Mouse (Mus musculus) CD8-positive naive resting alpha-beta T cell, adult 2 months (primary cell): ENCODE measurements around the gene Prom1.

ENCODE experiments used
- DNase-seq, 2 experiments: peaks; one replicate each; pipeline ENCODE4 v3.0.0; 2022; ENCODE audit warnings: low read depth in 2 of 2, low spot score in 2 of 2

Prom1 gene

DNA sequence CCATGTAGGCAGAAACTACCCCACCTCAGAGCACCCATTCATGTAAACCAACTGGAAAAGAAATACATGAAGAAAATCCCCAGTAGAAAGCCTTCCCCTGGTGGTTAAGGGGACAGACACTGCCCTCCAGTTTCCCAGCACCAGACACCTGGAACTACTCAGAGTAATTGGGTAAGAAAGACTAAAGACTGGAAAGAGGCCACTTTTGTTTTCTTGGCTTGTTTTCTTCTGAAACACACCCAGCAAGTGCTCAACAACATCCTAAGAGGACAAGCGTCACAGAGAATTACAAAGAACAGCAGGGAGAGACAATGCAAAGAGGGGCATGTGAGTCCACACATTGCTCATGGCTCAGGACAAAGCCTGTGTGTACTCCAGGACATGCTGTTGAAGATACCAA is 20.7 kb downstream of the Prom1 start:
- DNase-seq, result no peak

DNA sequence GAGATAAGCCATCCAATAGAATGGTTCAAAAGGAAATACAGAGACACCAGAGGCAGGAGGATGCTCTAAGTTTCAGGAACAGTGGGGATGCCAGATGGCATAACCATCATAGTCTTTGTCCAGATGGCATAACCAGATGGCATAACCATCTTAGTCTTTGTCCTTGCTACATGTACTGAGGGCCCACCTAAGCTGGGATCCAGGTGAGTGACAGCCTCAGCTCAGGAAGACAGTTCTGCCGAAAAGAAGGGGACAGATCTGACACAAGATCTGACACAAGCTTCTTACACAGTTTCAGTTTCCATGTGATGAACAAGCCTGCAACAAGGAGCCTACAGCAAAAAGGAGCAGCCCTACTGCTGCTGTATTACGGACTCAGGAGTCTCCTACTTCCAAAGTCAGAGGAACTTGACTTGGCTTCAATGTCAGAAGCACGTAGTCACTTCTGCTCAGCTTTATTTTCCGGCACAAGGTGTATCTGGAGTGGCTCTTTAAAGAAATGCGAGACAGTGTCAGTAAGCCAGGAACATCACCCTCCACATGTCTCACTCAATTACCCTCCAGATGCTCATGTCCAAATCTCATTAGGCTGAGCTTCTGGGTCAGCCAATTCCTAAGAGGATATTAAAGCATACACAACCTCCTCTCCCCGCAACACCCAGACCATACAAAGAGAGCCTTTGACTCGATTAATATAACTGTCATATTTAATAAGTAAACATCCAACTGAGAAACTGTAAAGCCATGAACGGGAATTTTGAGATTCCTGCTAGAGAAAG is 21.4 kb downstream of the Prom1 start:
- DNase-seq, result no peak

DNA sequence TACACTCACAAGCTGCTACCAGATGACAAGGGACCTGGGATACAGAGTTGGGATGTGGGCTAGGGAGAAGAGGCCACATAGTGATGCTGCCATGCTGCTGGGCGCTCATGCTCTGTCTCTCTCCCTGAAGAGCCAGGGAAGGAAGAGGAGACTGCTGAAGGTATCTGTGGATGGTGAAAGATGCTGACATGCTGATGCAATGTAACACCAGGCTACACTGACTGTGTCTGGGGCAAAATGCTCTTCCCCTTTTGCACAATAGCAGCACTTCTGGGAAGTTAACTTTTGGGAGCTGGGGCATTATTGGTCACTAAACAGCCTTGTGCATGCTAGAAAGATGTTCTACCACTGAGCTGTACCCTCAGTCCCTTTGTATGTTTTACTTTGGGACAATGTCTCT is 26.4 kb downstream of the Prom1 start:
- no peak for DNase-seq

DNA sequence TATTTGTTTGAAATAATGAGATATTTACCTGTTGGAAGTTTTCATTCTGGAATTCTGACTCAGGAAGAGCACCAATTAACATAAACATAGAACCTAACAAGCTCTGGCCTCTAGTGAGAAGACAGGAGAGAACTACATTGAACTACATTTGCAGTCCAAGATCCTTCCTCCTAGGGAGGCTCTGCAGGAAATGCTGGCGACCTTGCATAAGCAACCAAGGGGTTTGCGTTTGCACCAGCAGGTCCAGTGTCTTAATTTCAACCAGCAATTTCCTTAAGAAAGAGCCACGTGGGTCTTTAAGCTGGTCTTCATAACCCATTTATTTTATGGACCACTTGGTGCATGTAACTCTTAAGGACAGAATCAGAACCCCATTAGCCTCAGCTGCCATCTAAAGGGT is 28.2 kb downstream of the Prom1 start:
- DNase-seq, result no peak

DNA sequence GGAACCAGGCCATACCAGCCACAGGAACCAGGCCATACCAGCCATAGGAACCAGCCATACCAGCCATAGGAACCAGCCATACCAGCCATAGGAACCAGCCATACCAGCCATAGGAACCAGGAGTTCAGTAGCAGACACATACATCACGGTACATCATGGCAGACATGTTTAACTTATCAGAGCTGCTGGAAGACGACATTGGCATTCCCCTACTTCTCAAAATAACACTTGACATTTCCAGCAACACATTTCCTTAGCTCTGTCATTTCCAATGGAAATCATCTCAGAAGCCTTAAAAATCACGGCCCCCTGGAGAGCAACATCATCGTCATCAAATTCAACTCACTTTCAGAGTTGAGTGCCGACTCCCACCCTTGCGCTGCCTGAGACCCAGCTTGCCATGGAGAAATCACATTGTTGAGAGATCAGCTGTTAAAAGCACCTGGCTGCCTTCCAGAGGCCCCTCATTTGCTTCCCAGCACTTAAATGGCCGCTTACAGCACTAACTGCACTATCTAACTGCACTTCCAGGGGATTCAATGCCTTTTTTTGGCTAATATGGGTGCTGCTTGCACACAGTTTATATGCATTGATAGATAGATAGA is 31.2 kb downstream of the Prom1 start:
- no peak for DNase-seq

DNA sequence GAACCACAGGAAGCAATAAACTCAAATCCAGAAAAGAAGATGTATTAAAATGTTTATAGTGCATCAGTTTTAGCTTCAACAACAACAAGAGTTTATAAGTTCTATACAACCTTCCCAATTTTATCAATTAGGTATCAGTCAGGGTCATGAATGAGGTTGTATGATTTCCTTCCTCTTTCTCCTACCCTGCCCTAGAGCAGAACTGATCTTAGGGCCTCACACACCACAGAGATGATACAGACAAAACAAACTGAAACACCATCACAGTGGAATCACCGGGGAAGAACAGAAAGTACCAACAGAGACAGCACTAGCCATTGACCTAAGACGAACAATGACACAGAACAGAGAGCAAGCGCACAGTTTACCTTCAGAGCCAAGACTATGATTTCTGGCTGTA is 43.6 kb downstream of the Prom1 start:
- DNase-seq, result no peak

DNA sequence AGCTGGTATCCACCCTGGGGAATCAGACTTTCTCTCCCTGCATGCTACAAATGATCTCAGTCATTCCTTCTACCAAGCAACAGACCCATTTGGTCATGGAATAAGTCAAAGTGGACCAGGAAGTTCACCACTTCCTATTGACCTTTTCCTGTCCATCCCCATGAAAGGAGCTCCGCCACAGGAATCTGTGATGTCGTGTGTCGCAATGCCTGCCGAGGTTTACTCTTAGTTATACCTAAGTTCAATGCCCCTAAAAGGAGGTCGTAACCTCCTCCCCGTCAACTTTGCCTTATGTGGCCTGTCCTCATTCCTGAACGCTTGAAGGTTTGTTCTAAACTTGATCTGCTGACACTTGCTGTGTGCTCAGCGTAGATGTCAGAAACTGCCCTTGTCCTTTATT is 51.6 kb downstream of the Prom1 start:
- DNase-seq, result no peak

DNA sequence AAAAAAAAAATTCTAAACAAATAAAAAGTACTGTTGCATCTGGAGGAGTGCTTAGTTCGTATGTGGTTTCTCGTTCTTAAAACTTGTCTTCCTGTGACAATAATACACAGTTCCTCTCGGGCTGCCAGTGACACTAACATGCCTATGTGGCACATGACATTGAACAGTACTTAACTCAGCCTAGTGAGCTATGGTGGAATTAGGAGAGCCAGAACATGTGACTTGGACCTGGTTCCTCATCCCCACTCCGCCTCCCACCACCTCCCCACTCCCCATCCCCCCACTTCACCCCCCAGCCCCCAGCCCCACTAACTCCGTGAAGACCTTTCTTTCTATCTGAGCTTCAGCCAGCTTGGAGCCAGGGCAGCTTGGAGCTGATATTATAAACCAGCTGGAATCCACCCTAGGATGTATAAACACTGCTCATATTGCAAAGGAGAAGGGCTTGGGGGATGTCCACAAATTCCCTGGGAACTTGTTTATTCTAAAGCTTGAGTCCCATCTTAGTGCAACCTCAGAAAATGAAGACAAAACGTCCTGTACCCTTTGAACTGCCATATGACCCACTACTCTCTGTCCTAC is 52.3 kb downstream of the Prom1 start:
- no peak for DNase-seq

DNA sequence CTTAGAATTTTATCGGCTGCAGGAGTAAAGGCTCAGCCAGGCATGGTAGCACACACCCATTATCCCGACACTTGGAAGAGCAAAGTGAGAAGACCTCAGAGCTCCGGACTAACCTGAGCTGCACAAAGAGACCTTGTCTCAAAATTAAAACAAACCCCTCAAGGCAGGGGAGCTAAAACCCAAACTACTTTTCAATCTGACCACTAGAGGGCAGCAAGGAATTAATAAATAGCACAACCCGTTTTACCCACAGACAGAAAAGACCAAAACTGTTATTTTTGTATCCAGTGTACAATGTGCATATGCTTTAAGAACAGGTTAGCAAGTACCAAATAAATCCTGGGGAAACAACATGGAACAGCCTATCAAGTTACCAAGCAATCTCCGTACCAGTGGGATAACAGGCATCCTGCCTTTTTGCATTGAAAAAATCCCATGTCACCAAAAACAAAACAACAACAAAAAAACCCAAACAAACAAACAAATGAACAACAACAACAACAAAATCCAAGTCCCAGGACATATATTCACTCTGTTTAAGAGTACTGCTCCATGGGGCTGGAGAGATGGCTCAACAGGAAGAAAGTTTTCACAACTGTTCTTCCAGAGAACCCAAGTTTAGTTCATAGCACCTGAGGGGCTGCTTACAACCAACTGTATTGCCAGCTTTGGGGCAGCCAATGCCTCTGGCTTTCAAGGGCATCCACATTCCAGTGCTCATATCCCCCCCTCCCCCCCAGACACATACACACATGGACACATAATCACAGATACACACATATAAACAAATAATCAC is 53.1 kb downstream of the Prom1 start:
- peak in 1 of 2 experiments; percentile 13 for DNase-seq

DNA sequence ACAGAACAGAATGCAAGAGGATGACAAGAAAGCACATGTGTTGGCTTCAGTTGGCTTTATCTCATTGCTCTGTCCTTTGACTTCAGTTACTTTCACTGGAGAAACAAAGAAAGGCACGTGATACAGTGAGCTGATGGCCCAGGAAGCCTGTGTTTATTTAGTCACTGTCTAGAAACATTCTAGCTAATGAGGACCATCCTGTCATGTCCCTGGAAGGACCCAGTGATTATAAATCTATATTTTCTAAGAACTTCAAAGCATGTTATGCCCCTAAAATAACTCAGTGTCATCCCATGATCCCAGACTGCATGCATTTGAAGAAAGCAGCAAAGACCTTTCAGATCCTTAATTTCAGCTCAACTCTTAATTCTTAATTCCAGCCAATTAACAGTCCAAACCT is 60.1 kb downstream of the Prom1 start:
- no peak for DNase-seq

DNA sequence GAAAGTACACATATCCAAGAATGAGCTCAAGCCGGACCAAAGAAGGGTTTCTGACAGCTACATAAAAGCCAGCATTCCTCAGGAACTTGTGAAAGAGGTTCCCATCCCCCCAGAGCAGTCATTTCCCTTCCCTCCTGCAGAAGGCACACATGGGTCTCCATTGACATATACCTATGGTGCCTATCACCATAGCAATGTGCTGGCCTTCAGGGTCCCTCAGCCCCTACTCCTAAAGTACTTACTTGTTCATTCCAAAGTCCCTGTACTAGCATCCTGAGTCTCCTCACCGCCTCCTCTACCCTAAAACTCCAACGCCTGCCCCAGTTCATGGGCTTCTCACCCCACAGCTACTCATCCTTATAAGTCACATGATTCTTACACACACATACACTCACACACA is 60.8 kb downstream of the Prom1 start:
- DNase-seq, result no peak

DNA sequence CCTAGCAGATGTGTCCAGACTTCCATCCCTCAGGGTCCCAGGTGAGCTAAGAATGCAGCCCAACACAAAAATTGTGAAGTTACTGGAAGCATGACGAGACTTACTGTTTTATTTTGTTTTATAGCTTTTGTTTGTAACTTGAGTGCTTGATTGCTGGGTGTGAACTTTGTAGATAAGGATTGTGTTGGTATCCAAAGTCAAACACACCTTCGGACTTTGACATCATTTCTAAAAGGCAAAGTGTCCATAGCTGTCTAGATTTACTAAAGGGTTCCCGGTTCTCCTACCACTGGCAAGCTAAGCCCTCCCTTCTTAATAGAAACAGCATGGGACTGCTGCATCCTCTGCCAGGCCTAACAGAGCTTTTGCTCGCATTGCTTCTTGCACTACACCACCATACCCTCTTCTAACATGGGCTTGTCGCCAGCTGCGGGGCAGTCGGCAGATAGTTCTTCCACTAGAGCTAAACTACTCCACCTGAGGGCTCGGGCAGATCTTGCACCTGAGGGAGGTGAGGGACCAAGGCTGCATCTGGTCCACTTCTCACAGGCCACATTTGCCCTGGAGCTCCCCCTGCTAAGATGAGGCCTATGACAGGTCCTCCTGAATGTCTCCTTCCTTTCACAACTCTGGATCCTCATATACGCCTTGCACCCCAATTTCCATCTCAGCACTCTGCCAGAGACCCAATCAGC is 103.4 kb downstream of the Prom1 start:
- no peak for DNase-seq

DNA sequence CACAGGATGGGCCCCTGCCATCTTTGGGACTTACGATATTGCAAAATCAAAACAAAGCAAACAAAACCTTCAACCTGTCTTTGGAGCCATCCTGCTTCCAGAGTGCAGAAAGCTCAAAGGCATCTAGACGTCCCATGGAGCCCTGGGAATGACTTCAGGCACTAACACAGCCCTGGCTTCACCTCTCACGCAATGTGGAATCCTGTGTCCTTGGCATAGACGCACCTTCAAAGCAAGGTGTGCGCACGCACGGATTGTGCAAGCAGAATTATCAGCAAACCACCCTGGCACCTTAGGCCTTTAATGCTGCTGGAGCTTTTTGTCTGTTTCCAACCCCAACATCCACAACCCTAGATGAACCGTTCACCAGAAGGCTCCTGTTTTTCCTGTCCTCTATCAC is 104.2 kb downstream of the Prom1 start:
- no peak for DNase-seq

DNA sequence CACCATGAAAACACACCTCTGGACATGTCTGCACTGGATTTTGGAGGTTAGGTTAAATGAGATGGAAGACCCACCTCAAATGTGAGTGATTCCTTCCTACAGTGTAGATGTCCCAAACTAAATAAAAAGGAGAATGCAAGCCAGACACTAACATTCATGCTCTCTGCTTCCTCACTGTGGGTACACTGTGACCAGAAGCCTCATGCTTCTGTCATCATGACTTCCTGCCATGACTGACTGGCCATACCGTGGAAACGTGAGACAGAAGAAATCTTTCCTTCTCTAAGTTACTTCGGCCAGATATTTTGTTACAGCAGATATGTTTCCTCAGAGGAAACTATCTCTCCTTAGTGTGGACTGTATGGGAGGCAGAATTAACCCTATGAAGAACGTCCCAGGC is 105.7 kb downstream of the Prom1 start:
- DNase-seq, result no peak

DNA sequence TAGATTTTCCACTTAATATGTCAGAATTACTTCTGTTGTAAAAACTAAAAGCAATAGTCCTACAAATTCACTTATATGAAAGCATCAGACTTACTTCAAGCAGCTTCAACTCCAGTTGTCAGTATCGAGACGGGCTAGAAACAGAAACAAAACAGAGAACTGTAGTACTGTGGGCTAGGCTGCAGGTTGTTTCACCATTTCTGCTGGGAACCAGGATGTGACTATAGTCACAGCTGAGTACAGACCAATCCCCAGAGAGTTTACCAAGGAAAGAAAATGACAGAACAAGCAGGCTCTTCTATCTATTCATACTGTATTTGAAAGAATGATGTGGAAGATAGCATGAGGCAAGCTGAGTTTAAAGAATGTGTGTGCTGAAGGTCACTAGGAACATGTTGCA is 106.9 kb downstream of the Prom1 start:
- no peak for DNase-seq

DNA sequence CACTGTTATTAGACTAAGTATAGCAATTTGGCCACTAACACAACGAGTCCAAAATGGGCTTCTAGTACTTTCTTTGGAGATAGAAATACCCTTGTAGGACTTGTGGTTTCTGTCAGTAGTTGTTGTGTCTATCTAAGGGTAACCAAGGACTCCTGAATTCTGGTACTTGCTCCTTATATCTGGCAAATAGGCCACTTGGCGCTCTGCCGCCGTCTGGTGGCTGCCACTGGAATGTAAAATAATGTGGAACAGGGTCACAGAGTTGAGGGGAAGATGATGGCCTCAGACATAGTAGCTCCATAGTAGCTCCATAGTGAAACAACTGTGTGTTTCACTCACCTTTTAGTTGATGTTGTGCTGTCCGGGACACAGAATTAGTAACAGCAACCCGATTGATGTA is 111.5 kb downstream of the Prom1 start:
- peak; percentile 47 to 60 for DNase-seq

DNA sequence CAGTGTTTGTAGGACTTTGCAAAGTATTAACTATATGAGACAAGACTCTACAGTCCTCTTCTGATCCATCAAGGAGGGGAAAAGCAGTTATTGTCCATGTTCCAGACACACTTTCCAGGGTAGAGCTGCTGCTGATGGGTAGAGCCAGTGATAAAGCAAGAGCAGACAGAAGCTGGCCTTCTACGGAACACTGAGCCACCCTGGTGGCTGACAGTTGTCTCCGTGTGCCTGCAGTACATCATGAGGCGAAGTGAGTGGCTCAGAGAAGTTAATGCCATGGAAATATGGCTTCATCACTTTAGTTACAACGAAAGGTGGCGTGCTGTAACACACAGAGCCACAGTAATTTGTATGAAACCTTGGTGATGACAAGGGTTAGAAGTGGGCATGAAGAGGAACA is 112.8 kb downstream of the Prom1 start:
- DNase-seq, result no peak

DNA sequence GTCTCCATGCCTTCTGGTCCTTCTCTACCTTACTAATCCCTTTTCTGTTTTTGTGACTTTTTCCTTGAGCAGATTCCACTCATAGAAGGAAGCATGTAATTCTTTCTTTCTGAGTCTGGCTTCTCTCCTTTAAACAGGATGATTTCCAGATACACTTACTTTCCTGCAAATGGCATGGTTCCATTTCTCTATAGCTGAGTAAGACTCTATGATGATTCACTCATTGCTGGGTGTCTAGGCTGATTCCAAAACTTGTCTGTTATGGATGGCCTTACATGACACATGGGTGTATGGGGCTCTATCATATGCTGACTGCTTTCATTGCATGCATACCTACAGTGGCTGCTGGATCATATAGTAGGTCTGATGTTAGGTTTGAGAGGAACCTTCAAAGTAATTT is 115.6 kb downstream of the Prom1 start:
- no peak for DNase-seq

DNA sequence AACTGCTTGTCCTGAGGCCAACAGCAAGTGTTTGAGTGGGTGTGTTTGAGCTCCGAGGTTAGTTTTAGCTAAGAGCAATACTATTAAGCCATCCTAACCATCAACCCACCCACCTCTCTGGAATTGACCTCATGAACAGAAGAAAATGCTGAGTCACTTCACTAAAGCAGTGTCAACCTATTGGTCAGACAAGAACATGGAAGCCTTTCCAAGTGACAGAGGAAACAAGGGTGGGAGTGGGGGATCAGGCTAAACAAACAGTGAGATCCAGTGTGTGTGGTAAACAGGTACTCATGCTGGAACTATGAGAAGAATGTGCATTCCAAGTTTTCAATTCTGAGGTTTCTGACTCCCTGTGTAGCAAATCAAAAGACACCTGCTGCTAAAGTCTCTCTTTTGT is 118.9 kb downstream of the Prom1 start:
- DNase-seq, result no peak

DNA sequence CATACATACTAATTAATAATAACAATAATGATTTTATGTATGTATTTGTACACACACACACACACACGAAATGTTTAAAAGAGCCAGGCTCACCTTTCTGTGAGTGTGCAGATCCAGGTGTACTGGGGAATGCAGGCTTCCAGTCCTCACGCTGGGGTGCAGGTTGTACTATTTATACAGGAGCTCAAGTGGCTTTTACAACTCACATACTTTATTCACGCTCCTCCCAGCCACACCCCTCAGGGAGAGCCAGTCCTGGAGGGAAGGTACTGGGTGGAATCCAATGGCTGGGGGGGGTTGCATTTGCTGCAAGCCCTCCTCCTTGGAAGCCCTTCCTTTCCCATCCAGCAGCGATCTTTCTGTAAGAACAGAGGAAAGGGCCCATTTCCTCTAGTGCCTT is 120.2 kb downstream of the Prom1 start, which contains the start of gene Fgfbp1:
Gene Fgfbp1 (minus strand): TSS at position 160 of the 400 bp plus-strand sequence.
- DNase-seq, result no peak

DNA sequence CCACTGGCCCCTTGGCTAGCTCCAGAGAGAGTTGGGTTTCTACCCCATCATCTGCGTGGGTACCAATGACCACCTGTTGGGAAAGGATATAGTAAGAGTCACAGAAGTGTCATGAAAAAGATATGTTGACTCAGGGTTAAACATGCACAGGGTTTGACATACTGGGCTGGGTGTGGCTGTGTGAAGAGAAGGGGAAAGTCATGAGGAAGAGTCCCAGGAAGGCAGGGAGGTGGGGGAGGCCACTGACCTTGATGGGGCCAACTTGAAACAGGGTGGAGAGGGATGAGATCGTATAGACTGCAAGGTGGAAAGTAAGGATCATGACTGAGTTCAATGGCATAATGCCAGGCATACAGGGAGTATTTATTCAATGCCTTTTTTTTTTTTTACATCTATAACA is 121.4 kb downstream of the Prom1 start:
- DNase-seq, result no peak
